Mouse (Mus musculus) thymus, postnatal 10 days (tissue): ENCODE measurements around the gene Slit3.

Source experiments
- DNase-seq, 2 experiments: peaks; one replicate each; pipeline ENCODE4 v3.0.0; 2021; ENCODE audit warnings: low spot score in 2 of 2

Gene Slit3

DNA sequence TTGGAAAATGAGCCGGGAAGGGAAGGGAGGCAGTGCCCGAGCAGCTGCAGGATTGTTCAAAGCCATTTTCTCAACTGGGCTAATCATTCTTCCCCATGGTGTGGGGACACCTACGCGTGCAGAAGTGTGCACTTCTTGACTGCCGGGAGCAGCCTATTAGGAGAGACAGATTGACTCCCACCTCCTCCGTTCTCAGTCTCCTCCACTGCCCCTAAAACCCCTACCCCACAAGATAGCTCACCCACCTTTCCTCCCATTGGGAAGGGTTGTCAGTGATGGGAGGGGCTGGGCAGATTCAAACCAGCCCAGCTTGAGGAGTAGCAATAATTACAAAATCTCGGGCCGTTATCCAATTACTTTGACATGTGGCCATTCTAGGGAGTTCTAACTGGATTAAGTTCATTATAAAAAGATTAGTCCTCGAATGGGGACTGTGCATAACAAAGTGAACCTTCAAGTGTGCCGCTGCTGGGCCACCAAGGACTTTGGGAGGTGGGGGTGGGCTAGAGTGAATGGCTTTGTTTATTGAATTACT is 333.2 kb downstream of the Slit3 start:
- DNase-seq, result no peak

DNA sequence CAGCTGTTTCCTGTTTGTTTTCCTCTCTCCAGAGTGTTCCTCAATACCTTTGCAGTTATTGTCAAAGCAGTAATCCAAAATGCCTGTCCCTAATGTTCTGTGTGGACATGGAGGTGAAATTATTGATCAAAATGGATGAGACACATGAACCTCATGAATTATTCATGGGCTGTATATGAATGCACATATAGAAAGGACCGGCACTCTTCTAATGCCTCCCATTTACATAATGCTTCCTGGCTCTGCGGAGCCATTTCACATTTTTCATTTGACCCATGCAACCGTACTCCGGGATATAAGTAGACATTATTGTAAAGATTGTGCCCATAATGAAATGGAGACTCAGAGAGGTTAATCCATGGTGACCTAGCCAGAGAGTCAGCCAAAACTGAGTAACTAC is 333.8 kb downstream of the Slit3 start:
- DNase-seq, result no peak

DNA sequence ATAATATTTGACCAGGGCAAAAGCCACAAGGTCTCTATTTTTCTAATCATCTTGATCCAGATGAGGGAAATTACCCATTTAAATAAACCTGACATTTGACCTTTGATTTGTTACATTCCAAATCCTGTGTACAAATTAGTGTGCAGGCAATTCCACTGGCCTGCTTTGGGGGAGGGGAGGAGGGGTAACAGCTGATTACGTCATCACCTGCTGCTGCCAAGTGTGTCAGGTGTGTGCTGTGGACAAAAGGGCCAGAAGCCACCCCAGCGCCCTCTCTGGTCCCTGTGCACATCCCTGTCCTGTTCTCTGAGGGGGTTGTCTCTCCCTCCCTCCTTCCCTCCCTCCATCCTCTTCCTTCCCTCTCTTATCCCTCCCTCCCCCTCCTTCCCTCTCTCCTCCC is 337.0 kb downstream of the Slit3 start:
- DNase-seq, result no peak

DNA sequence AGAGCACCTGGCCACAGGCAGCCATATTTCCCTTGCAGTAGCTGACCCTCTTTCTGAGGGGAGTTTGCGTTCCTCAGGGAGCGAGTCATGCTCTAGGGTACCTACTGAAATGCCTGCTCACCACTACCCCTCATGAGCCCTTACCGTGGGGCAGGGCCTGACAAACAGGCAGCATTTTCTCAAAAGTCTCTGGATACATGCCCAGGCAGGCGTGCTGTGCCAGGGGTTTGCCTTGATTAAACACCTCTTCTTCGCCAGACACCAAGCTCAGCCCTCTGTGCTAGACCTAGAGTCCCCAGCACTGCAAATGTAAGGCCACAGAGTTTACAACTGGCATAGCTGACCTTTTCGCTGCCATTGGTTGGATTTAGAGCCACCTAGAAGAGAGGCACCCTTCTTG is 345.7 kb downstream of the Slit3 start:
- no peak for DNase-seq

DNA sequence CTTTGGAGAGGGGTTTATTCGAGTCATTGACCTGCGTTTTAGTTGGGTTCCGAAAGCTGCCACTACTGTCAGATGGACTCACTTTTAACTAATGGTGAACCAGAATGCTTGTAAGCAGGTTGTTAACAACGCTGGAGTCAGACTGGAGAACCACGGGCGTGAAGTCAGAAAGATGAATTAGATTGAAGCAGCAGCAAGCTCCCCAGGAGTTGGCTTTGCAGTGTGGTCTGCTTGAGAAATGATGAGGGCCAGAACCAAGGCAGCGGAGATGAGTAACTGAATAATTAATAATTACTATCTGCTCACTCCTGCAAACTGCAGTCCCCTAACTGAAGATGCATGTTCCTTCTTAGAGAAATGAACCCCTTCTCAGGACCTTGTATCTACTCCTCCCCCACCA is 347.8 kb downstream of the Slit3 start:
- DNase-seq, result no peak

DNA sequence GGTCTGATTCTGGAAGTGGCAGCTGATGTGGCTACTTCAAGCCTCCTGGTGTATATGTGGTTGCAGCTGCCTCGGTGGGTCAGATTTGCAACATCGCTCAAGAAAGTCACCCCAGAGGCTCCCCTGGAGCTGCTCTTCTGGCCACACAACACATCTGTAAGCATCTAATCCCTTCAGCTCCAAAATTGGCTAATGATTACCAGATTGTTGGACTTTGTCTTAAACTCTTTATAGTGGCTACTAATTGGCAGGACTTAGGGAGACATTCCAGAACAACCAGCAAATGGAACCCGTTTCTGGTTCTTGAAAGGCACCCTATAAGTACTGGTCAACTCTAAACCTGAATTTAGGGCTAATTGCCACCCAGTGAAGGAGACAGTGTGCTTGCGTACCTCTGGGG is 348.9 kb downstream of the Slit3 start:
- no peak for DNase-seq

DNA sequence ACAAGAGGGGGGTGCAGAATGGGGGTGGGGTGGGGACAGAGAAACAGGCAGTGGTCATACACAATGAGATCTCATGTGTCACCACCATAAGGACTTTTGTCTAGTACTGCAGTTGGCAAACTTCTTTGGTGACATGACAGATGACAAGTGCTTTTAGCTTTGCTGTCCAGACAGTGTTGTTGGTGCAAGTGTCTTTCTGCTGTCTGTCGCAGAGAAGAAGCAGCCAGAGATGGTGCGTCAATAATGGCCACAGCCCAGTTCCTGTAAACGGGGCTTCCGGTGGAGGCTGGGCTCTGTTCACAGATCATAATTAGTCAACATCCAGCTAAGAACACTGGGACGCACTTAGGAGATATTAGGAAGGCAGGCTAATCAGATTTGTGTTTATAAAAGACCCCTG is 349.8 kb downstream of the Slit3 start:
- no peak for DNase-seq

DNA sequence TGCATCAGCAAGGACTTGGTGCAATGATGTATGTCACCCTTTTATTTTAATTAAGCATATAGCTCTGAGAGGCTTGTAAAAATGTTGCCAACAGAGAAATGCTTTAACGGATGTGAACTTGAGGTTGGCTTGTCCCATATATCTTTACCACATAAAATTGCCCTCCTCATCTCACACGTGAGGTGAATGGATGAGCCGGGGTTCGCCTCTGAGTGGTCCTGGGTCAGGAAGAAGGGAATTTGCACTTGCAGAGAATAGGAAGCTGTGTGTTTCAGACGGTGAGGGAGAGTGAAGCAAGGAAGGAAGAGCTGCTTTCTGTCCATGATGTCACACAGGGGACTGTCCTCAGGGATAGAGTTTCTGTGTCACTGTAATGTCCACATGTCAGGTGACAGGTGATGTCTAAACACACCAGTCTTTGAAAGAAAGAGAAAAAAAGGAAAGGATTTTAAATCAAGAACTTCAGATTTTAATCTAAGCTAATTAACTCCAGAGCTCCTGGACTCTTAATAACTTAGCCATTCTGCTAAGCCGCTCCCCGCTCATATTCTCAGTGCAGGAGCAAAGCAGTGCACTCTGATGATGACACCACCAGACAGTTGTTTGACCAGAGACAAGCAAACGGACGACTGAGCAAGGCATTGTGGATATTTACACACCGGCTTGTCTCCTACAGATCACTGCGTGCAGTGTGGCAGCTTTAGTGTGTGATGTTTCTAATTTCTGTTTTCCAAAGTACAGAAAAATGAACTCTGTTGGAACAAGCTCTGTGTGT is 352.0 kb downstream of the Slit3 start:
- DNase-seq, result no peak

DNA sequence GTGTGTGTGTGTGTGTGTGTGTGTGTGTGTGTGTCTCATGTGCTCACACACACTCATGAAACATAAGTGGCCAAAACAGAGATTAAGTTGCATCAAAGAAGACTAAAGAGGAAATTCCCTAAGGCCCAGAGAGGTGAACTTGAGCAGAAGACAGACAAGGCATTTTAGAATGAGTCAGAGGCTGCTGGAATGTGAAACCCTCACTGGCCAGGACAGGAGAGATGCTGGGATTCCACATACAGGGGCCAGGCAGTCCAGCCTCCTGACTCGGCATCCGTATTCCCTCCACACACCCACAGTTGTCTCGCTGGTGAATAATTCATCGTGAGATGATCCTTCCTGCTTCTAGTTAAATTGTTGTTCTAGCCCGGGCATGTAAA is 352.6 kb downstream of the Slit3 start:
- DNase-seq, result no peak

DNA sequence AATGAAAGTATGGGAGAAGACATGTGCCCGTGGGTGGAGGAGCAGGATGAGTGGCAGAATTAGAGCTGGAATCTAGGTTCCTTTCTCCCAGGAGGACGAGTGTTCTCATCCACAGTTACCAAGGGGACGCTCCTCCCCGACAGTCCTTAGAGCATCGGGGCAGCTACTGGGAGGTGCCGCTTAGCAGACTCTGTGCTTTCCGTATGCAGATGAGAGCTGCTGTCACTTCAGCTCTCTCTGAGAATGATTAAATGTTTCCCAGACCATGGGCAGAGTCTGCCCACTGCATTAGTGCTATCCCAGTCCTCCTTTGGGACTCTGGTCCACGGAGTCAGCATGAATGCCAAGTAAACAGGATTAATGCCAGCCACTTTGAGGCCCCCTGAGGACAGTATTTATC is 359.1 kb downstream of the Slit3 start:
- DNase-seq, result no peak

DNA sequence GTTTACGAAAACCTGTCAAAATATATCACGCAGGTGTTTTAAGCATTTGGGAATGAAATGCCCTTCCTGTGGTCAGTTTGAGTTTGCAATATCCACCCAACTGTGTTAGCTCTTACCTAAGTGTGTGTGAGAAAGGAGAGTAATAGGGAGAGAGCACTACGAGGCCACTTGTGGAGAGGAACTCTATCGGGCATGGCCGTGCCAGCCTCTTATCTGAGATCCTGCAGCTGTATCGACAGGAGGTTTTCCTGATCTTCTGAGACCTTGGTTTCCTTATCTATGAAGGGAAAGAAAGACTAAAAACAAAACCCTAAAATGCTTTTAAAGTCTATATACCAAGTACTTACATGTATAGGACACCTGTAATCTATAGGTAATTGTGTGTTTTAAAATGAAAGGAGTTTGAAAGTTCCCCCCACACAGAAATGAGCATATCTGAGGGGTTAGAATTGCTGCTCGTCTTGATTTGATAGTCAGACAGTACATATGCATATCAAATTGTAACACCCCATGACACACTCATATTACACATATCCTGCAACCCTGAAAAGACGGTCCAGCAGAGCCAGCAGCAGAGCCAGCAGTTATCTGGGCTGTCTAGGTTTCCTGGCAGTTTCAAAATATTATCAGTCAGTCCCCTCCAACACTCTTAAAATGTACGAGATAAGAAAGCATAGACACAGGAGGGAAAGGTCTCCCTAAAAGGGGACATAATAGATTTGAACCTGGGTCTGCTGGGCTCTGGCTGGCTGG is 360.8 kb downstream of the Slit3 start:
- DNase-seq, result no peak

DNA sequence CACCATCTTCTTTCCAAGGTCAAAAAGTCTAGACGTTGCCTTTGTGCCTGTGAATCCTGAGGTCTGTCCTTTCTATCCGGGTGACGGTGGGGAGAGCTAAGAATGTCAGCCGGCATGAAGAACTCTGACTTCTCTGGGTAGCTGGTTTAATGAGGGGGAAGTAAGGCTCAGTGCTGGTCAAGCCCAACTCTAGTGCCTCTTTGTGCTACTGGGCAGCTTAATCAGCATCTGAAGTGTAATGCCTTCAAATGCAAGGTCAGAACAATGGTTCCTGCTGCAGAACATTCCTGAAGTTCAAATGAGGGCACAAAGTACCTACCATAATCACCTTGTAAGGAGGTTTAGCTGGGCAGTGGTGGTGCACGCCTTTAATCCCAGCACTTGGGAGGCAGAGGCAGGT is 366.9 kb downstream of the Slit3 start:
- no peak for DNase-seq

DNA sequence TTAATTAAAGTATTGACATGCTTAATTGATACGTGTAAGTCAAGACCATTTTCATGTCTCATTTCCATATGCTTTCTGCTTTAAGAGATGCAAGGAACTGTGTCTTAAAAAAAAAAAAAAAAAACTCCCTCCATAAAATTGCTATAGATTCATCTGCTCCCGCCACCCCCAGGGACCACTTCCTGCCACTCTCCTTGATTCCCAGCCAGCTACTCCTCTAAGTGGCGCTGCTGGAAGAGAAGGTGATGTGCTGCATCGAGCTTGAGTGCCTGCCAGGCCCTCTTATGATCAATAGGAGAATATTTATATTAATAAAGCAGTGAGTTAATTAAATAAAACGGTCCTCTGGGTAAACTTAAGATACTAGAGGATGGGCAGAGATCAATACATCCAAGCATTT is 370.7 kb downstream of the Slit3 start:
- no peak for DNase-seq

DNA sequence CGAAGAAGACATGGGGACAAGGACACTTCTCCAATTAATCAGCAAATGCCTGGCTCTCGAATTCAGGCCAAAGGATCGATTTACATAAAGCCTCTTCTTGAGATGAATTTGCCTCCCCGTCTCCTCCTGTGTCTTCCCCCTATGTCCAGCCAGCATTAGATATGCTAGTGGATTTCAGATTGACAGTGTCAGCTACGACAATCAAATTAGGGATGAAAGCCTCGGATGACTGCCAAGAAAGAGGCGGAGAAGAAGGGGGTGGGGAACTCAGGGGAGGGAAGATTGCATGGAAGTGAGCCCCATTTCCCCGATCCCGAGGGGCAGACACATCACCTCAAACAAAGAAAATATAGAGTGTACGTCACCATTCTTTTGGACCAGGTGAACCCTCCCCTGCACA is 375.9 kb downstream of the Slit3 start:
- no peak for DNase-seq

DNA sequence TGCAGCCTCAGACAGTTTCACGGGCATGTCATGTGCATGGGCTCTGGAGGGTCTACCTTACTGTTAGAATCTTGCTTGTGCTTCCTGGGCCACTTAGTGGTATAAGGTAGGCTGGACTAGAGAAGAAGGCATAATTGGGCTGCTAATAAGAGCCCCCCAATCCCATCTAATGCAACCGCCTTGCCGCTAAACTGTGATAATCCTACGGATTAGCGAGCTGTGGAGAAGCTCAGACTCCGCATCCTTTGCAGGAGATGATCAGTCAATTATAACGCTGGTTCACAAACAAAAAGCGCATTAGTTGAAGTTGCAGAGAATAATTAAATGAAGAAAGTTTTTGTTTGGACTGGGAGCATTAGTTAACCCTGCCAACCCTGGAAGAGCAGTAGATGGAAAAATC is 376.9 kb downstream of the Slit3 start:
- no peak for DNase-seq

DNA sequence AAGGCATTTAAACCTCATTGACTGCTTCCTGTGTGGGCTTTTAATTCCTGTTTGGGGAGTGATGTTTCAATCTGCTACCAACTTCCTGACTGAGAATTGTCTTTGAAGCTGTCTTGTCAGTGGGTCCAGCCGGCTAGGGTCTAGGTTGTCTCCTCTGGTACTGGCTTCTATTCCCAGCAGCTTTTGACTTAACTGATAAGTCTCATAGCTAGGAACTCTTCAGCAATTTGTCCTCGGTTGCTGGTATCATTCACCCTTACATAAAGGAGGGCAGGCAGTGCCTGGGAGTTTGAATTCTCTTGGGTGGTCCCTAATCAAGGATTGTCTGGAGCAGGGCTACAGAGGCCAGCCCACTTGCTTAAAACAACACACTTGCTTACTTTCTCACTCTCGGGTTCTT is 381.1 kb downstream of the Slit3 start:
- no peak for DNase-seq

DNA sequence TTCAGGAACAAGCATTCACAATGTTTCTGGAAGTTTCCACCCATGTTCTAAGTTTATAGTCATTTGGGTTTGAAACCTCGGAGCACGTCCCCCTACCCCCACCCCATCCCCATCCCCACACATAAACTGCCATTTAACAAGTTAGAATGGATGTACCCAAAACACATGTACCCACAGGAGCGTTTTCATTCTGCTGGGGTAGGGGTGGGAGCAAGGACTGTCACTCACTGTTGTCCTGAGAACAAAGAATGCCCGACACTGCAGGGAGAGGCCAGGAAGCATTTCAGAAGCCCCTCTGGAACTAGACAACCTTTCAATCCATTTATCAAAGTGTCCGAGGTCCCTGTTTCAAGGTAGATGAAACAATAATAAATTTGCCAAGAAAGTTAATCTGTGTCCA is 383.0 kb downstream of the Slit3 start:
- no peak for DNase-seq

DNA sequence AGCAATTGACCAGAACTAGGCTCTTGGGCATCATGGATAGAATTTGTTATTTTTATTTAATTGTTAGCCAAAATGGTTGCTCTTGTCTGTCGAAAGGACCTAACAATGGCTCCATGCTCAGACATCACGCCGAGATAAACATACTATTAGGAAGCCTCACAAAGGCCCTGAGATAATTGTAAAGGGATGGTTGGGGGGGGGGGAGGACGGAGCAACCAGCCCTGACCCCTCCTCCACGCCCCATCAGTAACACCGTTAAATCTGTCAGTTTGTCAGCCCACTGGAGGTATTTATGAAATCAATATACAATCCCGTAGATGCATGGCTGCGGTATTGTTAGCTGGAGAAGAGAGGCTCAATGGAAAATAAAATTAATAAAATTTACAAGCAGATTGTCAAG is 383.9 kb downstream of the Slit3 start:
- no peak for DNase-seq

DNA sequence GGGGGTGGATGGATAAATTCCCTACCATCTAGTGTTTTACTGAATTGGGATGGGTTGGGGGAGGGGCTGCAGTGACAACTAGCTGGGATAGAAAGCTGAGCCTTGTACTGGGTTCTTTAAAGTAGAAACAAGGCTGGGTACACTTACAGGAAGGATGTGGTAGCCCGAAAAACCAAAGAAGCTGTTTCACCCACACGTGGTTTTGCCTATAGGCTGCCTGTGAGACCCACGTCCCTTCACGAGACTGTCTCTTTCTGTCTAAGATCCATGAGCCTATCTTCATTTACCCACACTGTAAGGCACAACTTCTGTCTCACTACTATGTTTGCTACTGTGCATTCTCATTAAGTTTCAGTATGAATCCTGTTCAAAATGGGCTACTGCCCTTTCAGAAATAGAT is 384.3 kb downstream of the Slit3 start:
- peak in 1 of 2 experiments; percentile 21 for DNase-seq

DNA sequence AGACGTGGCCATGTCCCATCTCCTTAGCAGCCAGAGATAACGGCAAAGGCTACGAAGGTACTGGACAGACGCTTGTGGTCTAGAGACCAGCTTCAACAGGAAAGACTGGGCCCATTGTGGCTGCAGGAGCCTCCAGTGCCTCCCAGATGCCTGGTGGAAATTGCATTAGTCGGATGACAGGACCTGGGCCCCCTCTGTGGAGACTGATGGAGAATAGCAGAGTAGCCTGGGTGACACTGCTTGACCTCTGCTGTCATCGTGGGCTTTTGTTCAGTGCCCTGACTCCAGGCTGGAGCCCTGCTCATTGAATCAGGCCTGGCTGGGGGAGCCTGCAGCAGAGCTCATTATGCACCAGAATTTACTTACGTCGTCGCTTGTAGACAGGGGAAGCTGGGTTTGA is 384.8 kb downstream of the Slit3 start:
- no peak for DNase-seq

DNA sequence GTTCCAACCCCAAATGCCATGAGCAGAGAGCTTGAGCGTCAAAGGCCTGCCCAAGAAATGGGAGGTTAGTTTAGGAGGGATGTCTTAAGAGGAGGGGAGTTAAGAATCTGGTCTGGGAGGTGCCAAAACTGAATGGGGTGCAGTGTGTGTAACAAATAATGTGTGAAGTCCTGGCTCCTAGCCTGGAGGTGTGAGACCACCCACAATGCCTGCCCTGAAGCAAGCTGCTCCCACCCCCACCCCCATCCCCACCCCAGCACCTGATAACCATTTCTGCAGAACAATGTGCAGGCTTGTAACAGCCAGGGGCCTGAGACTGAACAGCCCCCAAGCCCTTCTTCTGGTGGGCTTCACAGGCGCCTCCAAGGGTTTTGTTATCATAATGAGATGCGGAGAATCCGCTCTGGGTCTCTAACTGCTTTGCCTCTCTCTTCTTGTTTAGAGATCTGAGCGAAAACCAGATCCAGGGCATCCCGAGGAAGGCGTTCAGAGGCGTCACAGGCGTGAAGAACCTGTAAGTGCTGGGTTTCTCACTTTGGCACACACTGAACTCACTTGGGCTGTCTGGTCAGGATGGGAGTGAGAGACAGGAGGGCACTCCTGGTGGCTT is 386.9 kb downstream of the Slit3 start:
- DNase-seq, result no peak

DNA sequence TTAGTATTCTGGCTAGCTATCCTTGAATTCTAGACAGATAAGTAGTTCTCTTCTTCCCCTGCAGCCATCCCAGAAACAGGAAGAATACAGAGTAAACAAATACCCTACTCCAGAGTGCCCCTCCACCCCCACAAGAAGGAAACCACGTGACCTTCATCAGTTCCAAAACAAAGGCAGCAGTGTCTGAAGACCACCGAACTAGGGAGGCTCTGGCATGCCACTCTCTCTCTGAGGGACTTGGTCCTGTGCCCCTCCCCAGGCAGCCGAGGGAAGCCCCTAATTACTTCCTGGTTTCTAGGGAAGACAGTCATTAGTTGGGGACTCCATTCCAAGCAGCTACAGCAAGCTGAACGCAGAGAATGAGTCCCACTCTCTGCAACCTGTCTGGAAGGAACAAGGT is 391.7 kb downstream of the Slit3 start:
- DNase-seq, result no peak

DNA sequence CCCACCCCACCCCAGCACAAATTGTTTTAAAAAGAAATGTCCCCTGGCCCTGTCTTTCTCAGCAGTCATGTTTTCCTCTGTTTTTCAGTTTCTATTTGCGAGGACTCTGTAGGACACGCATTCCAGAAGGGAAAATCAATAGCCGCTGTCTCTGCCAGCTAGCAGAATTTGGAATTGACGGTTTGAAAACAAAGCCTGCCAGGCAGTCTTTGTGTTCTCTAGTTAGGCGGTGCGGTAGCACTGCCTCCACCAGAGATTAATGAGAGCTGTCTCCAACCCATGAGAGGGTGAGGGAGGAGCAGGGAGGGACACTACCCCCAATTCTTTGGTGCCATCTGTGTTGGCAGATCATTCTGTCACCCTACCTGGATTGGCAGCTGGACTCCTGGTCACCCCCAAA is 392.3 kb downstream of the Slit3 start:
- DNase-seq, result no peak
